Mouse (Mus musculus): ENCODE measurements at regions not wholly inside any gene's neighbourhood (a gene's known extent, or its start where the extent isn't known, plus 50 kb on each side); places are given as distances from the start of the nearest gene placed in this dataset.

DNA sequence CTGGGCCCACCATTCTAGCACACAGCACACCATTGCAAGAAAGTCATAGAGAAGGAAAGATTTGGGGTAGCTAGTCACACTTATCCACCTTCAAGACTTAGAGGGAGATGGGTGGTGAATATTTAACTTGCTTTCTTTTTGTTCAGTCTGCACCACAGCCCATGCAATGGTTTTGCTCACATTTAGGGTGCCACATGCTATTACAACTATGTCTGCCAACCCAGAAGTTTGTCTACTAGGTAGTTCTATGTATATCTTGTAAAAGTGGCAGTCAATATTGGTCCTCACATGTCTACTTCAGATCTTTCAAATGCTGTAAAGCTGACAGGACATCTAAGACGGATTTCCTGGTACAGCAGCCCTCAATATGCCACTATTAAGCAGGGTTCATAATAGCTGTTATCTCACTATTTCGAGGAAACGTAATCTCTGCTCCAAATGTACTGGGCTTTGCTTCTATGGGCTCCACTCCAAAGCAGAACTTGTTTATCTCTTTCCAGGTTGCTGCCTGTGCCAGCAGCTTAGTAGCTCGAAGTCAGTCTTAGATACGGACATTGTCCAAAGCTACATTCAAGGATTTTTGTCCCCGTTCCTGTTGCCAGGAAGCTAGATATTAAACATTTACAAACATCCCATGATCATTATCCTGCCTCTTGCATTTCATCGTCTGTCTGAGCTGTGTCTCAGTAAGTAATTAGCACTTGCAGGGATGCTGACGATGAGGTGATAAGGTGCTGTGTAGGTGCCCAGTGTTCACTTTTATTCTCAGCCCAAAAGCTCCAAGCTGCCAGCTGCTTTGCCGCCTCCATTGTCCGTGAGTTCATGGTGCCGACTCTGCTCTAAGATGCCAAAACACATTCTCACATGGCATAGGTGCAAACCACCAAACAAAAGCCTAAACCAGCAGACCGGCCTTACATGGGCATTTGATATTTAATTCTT lies 327.8 kb upstream of the Robo2 start:
- DNase-seq (ENCODE audit: low spot score in 2 of 2), result peak; percentile 5 to 22

GRCm38 (mm10) chr16:74732940-74733776 lies 321.5 kb upstream of the Robo2 start:
- DNase-seq (ENCODE audit: low spot score in 2 of 2), result no peak

GRCm38 (mm10) chr16:74730169-74730794 lies 318.7 kb upstream of the Robo2 start:
- DNase-seq (ENCODE audit: low spot score in 2 of 2), result no peak

DNA sequence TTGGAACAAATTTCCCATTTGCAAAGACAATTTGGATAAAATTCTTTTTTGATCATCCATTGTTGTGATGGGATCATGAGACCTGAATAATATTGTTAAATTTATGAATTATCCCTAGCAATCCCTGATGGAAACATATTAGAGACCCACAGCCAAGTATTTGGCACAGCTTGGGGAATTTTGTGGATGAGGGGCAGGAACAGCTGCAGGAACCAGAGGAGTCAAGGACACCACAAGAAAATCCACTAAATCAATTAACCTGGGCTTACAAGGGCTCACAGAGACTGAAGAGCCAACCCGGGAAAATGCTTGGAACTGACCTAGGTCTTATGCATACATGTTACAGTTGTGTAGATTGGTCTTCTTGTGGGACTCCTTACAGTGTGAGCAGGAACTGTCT lies 311.6 kb upstream of the Robo2 start:
- no peak for DNase-seq (ENCODE audit: low spot score in 2 of 2)

DNA sequence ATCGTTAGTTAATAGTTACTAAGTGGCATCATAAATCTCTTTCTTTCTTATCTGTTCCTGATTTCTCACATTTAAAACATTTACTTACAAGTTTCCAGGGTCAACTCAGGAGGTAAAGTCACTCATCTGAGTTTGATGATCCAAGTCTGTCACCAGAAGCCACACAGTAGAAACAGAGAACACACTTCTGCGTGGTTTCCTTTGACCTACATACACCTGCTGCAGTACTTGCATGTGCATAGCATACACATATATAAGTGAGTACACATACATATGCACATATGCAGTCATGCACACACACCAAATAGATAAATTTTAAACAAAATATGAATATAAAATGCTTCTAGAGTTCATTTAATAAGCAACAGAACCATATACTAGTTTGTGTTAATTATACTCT lies 306.5 kb upstream of the Robo2 start:
- DNase-seq (ENCODE audit: low spot score in 2 of 2), result no peak

DNA sequence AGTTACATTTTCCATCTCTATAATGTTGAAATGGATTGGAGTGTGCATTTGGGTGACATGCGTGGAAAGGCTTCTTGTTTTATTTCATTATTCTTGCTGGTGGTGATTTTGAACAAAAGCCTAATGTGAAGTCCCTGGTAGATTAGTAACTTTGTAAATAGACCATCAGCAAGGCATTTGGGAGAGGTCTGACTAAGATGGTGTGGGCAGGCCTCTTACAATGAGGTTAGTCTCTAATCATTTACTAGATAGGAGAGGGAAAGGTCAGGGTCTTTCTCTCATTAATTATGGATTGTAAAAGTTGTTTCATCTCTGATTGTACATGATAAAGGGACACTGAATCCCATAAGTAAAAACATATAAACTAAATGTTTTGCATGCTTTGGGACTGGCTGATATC lies 306.0 kb upstream of the Robo2 start:
- DNase-seq (ENCODE audit: low spot score in 2 of 2), result no peak

DNA sequence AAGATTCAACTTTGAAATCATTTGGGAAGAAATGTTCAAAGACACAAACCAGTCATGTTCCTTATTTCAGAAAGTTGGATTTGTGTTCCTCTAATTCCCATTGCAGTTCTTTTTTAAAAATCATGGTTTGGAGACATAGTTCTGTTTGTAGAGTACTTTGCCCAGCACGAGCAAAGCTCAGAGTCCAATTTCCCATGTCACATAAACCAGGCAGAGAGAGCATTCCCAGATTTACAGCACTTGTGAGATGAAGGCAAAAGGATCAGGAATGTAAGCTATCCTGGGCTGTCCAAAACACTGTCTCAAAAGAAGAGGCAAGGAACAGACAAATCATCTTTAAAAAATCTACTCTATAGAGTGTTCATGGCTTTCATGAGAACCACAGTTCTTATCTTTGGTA lies 303.3 kb upstream of the Robo2 start:
- no peak for DNase-seq (ENCODE audit: low spot score in 2 of 2)

DNA sequence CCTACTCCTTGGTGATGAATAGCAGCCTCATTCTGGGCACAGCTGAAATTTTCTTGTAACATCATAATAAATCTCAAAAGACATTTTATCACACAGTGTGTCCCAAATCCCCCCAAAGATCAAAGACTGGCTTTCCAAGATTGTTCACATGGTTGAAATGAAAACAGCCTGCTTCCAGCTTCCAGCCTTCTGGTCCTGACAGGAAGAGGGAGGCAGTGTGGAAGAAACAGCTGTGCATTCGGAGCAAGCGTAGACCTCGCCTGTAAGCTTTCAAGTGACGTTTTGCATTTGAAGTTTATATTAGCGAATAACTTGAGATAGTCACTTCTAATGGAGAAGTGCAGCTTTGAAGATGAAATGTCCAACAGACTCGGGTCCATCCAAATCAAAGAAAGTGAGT lies 300.9 kb upstream of the Robo2 start:
- no peak for DNase-seq (ENCODE audit: low spot score in 2 of 2)

DNA sequence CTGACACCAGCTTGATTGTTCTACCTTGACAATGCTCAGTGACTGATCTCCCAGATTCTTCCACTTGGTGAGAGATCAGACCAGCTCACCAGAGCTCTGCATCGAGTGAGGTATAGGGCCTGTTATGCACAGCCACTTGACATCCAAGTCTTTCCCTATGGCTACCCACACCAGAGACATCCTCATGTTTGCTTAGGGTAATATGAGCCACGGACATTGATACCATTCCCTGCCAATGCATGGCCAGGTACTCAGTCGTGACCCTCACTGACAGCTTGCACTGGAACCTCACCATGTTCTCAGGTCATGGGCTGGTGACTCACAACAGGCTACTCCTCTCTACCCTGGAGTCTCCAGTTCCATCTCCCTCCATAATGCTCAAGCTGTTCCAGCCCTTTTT lies 290.4 kb upstream of the Robo2 start:
- DNase-seq (ENCODE audit: low spot score in 2 of 2), result no peak

DNA sequence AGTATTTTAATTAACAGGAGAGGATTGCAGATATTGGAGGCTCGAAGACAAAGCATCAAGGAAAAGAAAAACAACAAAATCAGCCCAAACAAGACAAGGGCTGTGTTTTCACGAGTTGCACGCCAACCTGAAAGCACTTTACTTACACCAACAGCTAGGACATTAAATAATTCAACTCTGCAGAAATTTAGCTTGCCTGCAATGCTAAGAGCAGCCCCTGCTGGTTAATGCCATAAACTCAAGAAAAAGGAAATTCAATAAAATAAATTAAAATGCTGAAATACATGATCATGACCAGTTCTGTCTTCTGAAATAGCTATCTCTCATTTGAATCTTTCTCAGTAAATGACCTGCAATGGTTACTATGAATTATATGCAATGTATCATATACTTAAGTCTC lies 271.7 kb upstream of the Robo2 start:
- peak in 1 of 2 experiments; percentile 21 for DNase-seq (ENCODE audit: low spot score in 2 of 2)

DNA sequence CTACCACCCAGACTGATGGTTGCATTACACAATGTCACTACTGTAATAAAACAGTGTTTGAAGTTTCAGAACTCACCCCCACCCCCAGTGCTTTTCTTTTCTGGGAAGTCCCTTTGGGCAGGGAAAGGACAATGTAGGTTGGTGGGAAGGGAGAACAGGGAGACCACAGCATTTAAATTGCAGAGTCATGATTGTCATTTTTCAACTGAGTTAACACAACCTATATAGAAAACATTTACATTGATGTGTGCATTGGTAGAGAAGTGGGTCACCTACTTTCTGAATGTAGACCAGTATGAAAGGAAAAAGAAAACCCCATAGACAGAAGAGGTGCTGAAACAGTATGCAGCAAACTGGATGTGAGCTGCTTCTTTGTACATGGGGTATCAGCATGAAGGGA lies 264.0 kb upstream of the Robo2 start:
- no peak for DNase-seq (ENCODE audit: low spot score in 2 of 2)

DNA sequence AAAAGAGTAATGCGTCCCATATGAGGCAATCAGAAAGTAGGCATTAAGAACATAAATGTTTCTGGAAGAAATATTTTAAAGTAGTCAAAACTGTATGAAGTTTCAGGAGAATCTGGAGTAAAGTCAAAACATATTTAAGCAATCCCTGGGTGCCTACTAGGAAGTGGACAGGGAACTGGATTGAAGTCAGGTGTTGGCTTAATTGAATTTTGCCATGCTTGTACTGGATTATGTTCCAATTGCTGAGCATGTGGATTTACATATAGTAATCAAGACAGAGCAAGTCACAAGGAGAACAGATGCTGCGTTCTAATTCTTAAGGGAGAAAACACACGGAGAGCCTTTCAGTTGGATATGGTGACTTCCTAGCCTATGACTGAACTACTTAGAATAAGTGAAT lies 259.8 kb upstream of the Robo2 start:
- DNase-seq (ENCODE audit: low spot score in 2 of 2), result no peak

- DNase-seq (ENCODE audit: low spot score in 2 of 2), result no peak
These were observed 252.7 kb upstream of the Robo2 start for GRCm38 (mm10) chr16:74664337-74664736.

GRCm38 (mm10) chr16:74651244-74651643 lies 239.6 kb upstream of the Robo2 start:
- DNase-seq (ENCODE audit: low spot score in 2 of 2), result no peak

DNA sequence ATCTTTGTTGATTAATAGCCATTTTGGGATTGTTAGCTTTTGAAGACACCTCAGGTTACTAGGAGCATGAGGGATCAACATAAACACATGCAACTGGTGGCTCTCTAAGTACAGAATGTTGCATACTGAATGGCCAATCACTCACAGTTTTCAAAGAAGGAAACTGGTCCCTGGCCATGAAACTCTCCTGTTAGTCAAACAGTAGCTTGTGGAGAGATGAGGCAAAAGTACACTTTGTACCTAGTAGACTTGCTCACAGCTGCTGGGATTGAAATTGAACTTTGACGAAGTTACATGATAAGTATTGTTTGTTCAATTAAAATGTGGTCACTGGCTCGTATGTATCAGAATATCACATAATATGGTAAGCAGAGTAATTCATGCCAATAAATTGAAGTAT lies 237.6 kb upstream of the Robo2 start:
- DNase-seq (ENCODE audit: low spot score in 2 of 2), result no peak

- no peak for DNase-seq (ENCODE audit: low spot score in 2 of 2)
These were observed 236.8 kb upstream of the Robo2 start for GRCm38 (mm10) chr16:74648384-74648783.

DNA sequence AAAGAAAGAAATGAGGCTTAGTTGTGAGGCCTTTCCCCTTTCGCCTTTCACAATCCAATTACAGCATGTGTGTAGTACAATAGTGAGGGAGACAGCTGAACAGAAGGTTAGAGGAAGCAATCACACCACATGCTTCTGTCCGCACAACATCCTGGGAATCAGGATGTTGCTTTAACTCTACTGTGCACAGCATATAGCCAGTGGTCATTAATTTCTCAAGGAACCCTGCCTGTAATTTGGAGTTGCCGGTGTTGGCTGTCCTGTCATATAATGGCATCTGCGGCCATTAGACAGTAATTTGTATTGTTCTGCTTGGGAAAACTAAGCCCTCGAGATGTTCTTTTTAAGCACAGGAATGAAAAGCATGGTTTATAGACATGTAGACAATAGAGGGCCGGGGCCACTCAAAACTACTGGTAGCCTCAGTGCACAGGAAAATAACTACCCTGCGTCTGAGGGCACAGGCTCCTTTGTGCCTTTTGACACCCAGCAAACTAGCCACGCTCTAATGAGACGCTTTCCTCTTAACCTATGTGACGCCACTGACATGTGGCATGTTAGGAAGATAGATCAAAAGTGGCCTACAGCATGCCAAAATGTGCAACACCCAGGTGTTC lies 233.2 kb upstream of the Robo2 start:
- DNase-seq (ENCODE audit: low spot score in 2 of 2), result no peak

GRCm38 (mm10) chr16:74639805-74640204 lies 228.2 kb upstream of the Robo2 start:
- DNase-seq (ENCODE audit: low spot score in 2 of 2), result no peak

DNA sequence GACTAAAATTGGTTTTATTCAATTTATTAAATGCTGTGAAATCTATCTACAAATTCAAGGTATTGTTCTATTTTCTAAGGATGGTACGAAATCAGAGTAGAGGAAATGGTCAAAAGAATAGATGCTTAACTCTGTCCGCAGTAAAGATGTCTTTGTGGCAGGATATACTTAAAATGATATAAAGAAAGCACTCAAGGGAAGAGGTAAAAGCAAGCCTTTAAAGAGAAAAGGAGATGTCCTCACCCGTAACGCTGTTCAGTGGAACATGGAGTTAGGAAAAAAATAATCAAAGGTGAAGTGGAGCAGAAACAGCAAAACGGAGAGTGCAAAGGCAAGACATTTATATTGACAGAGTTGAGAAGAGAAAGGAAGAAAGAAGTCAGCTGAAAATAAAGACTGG lies 226.0 kb upstream of the Robo2 start:
- DNase-seq (ENCODE audit: low spot score in 2 of 2), result no peak

DNA sequence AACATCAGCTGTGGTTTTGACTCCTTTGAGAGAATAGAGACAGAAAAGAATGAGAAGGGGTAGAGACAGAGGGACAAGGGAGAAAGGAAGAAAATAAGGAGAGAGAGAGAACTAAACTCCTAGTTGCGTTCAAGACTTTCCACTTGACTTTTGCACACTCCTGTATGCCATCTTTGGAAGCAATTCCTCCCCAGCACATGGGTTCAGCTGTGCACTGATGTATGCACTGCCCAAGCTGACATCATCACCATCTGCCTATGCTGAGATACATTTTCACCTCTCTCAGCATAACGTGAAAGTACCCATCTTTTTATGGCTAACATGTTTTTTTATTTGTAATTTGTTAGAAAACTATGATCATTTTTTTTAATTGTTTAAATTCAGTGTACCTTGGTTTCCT lies 214.2 kb upstream of the Robo2 start:
- no peak for DNase-seq (ENCODE audit: low spot score in 2 of 2)

DNA sequence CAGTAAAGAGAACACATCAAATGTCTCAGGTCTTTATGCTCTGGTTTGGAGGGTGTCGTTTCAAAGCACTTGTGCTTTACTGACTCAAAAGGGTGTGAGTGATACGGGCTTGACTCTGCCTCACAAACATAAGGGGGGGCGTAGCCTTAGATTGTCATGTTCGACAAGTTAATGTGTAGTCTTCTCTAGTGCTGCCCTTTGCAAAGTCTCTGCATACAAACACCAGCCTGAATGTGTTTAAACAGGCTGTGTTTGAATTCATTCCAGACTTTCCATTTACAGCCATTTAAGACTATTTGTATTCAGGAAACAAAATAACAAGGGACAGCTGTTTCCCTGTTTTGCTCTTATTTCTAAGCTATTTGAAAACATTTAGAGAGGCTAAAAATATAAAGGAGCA lies 200.4 kb upstream of the Robo2 start:
- DNase-seq (ENCODE audit: low spot score in 2 of 2), result no peak

DNA sequence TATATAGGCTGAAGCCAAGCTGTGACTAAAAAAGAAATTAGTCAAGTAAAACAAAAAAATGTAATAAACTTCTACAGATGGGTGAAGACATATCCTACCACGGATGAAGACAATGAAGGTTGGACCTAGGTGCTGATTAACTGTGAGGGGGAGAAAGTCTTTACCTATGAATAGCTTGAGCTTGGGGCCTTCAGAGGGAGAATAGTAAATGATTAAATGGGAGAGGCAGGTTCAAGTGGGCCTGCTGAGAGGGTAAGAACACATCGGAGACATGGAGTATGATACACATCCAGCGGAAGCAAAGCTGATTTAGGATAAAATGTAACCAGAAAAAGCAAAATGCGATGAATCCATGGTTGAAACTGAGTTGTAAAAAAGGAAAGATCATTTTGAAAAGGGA lies 197.9 kb upstream of the Robo2 start:
- no peak for DNase-seq (ENCODE audit: low spot score in 2 of 2)

Measured in right cerebral cortex, adult 2 months (tissue).